Mouse (Mus musculus): ENCODE measurements around the gene Prdm11.

GRCm38 (mm10) chr2:92915659-92916631 is 130.0 kb downstream of the Prdm11 start:
- no peak for TF ChIP-seq CTCF (IDR thresholded peaks at IDR 0.05; ENCODE audit: low read depth, low read length)
- TF ChIP-seq GATA1 (IDR thresholded peaks at IDR 0.05; ENCODE audit: borderline replicate concordance, low read length) = no peak
- TF ChIP-seq GATA2 (IDR thresholded peaks at IDR 0.05; ENCODE audit: borderline replicate concordance, low read depth, low read length) = no peak
- no peak for TF ChIP-seq TAL1 (conservative IDR thresholded peaks at IDR 0.05; ENCODE audit: low read depth, low read length)
- TF ChIP-seq POLR2AphosphoS5 (IDR thresholded peaks at IDR 0.05; ENCODE audit: insufficient replicate concordance, low read depth, low read length) = no peak

All from G1E (cell line).